Mouse (Mus musculus) liver, postnatal 0 days (tissue): ENCODE results near the gene Mcu. TPM values are rescaled to one million over a fixed set of nuclear protein-coding genes. Genes with fewer than 3 reads are reported as not detected.
A peak's percentile ranks its signal among the peaks of the same experiment; 100 is the strongest.

Experiments
- ATAC-seq: fragments of 200-750 bp; cut with Nextera tagmentation; 2 replicates; pipeline ENCODE4 v1.8.0; 2017; ENCODE audit warnings: mild to moderate bottlenecking, moderate library complexity
- DNase-seq: peaks from one replicate; pipeline ENCODE4 v3.0.0-alpha.2; 2016
- H3K27ac ChIP-seq: fragments of 300-500 bp; sonication (generic); 2 replicates; pipeline ENCODE4 v1.5.1; 2014; ENCODE audit warnings: antibody characterized with exemption, moderate library complexity, mild to moderate bottlenecking, low read depth
- H3K27me3 ChIP-seq: fragments of 300-500 bp; sonication (generic); 2 replicates; pipeline ENCODE4 v1.6.1; 2014; ENCODE audit warnings: low read length, control low read depth, mixed read lengths; ENCODE audit not compliant: insufficient read depth
- H3K36me3 ChIP-seq: fragments of 300-500 bp; sonication (generic); replicated peaks from 2 replicates; pipeline ENCODE4 v1.6.1; 2014; ENCODE audit warnings: mild to moderate bottlenecking, control low read depth, low read length, moderate library complexity, mixed read lengths; ENCODE audit not compliant: insufficient read depth
- H3K4me1 ChIP-seq: fragments of 300-500 bp; sonication (generic); 2 replicates; pipeline ENCODE4 v1.6.1; 2014; ENCODE audit warnings: antibody characterized with exemption, mild to moderate bottlenecking, control low read depth; ENCODE audit not compliant: insufficient read depth
- H3K4me2 ChIP-seq: fragments of 300-500 bp; sonication (generic); 2 replicates; pipeline ENCODE4 v1.6.1; 2014; ENCODE audit warnings: low read depth, mild to moderate bottlenecking, low read length, moderate library complexity, mixed read lengths
- H3K4me3 ChIP-seq: fragments of 300-500 bp; sonication (generic); 2 replicates; pipeline ENCODE4 v1.5.1; 2014; ENCODE audit warnings: low read depth, low read length
- H3K9ac ChIP-seq: fragments of 300-500 bp; sonication (generic); replicated peaks from 2 replicates; pipeline ENCODE4 v1.6.1; 2014; ENCODE audit warnings: mild to moderate bottlenecking, moderate library complexity
- H3K9me3 ChIP-seq: fragments of 300-500 bp; sonication (generic); 2 replicates; pipeline ENCODE4 v1.6.1; 2016; ENCODE audit warnings: mild to moderate bottlenecking, control low read depth, low read length, mixed read lengths
- CTCF ChIP-seq: sonication (generic); IDR thresholded peaks from 2 replicates; pipeline ENCODE4 v1.5.1; 2016; ENCODE audit warnings: antibody characterized with exemption, low read depth
- EP300 ChIP-seq: IDR thresholded peaks from 2 replicates; pipeline ENCODE4 v1.6.1; 2016; ENCODE audit warnings: antibody characterized with exemption, low read depth, mild to moderate bottlenecking
- WGBS: fragments of 180-500 bp; shearing (Covaris S2); extraction: QIAGEN DNeasy Blood & Tissue Kit; methylation state at CpG from one replicate; pipeline ENCODE4 v1.1.7; 2014; ENCODE audit not compliant: insufficient replicate concordance; 5-methylcytosine and 5-hydroxymethylcytosine counted together
- polyA plus RNA-seq: library from polyadenylated mRNA; unstranded; fragments of >200 nt; fragmentation: Nextera tagmentation; extraction: Ambion mirVana; gene quantifications from 2 replicates; pipeline ENCODE4 v1.2.1, GENCODE M21; 2015

Gene Mcu
- polyA plus RNA-seq, 1 experiment from 2014 or later, result 13.5 TPM

- H3K4me3 ChIP-seq, result no peak overlapping the region
- H3K9ac ChIP-seq, result no peak overlapping the region
- ATAC-seq, result no peak
- no peaks in the 10 kb centered on the region for H3K27me3 ChIP-seq
- no peaks in the 10 kb centered on the region for H3K9me3 ChIP-seq
- H3K27ac ChIP-seq, result no peak overlapping the region
- no peak for DNase-seq
- H3K4me2 ChIP-seq, result no peak overlapping the region
- WGBS, result 81% methylated on average over 12 of the region's 12 CpGs
- TF ChIP-seq CTCF (no peak), EP300 (no peak)
- no peaks in the 10 kb centered on the region for H3K36me3 ChIP-seq
- H3K4me1 ChIP-seq, result peaks cover 8% of the 10 kb centered on the region
Measured at GRCm38 (mm10) chr10:59438651-59439050, 177.8 kb downstream of the Mcu start.

- DNase-seq (no peak), ATAC-seq (no peak)
- Histone ChIP-seq H3K27ac (no peak overlapping the region), H3K9me3 (no peaks in the 10 kb centered on the region), H3K9ac (no peak overlapping the region), H3K4me2 (no peak overlapping the region), H3K4me3 (no peak overlapping the region), H3K27me3 (no peaks in the 10 kb centered on the region), H3K4me1 (peaks cover 12% of the 10 kb centered on the region), H3K36me3 (no peaks in the 10 kb centered on the region)
- TF ChIP-seq EP300, result no peak
- TF ChIP-seq CTCF, result no peak
- 89% methylated on average over 18 of the region's 18 CpGs for WGBS
Measured at GRCm38 (mm10) chr10:59435746-59436145, 180.7 kb downstream of the Mcu start.

- Histone ChIP-seq H3K9me3 (no peaks in the 10 kb centered on the region), H3K4me3 (no peak overlapping the region), H3K4me2 (no peak overlapping the region), H3K4me1 (peaks cover 9% of the 10 kb centered on the region), H3K27ac (no peak overlapping the region), H3K9ac (no peak overlapping the region), H3K36me3 (no peaks in the 10 kb centered on the region), H3K27me3 (no peaks in the 10 kb centered on the region)
- DNase-seq (no peak), ATAC-seq (peak; percentile 53)
- no peak for TF ChIP-seq CTCF
- TF ChIP-seq EP300, result peak; percentile 56; the same call in 1 of the 2 replicates
- WGBS, result 19% methylated on average over 6 of the region's 6 CpGs
Measured at GRCm38 (mm10) chr10:59430701-59431218, 185.7 kb downstream of the Mcu start.

GRCm38 (mm10) chr10:59429448-59430135, 186.9 kb downstream of the Mcu start:
- Histone ChIP-seq H3K9ac (no peak overlapping the region), H3K27ac (no peak overlapping the region), H3K36me3 (no peaks in the 10 kb centered on the region), H3K4me2 (no peak overlapping the region), H3K27me3 (no peaks in the 10 kb centered on the region), H3K4me3 (no peak overlapping the region), H3K9me3 (no peaks in the 10 kb centered on the region), H3K4me1 (peaks cover 9% of the 10 kb centered on the region)
- no peak for TF ChIP-seq EP300
- no peak for ATAC-seq
- WGBS, result 68% methylated on average over 16 of the region's 16 CpGs
- DNase-seq, result no peak

GRCm38 (mm10) chr10:59426371-59426770, 190.1 kb downstream of the Mcu start:
- Histone ChIP-seq H3K4me3 (no peak overlapping the region), H3K36me3 (peaks cover under 1% of the 10 kb centered on the region), H3K9ac (no peak overlapping the region), H3K4me2 (no peak overlapping the region), H3K27me3 (no peaks in the 10 kb centered on the region), H3K9me3 (no peaks in the 10 kb centered on the region), H3K27ac (no peak overlapping the region), H3K4me1 (peaks cover 8% of the 10 kb centered on the region; the same call in 1 of the 2 replicates)
- TF ChIP-seq EP300, result no peak
- no peak for TF ChIP-seq CTCF
- no peak for DNase-seq
- no peak for ATAC-seq
- 78% methylated on average over 4 of the region's 4 CpGs for WGBS

GRCm38 (mm10) chr10:59425369-59425768, 191.1 kb downstream of the Mcu start:
- H3K4me3 ChIP-seq, result no peak overlapping the region
- no peak for DNase-seq
- TF ChIP-seq EP300, result no peak
- TF ChIP-seq CTCF, result no peak
- H3K9me3 ChIP-seq, result no peaks in the 10 kb centered on the region
- H3K4me1 ChIP-seq, result 0 out of 2 replicates have a peak, but pooled peaks cover 5% of the 10 kb centered on the region
- peaks cover 4% of the 10 kb centered on the region for H3K36me3 ChIP-seq
- no peak overlapping the region for H3K4me2 ChIP-seq
- no peak for ATAC-seq
- no peaks in the 10 kb centered on the region for H3K27me3 ChIP-seq
- no peak overlapping the region for H3K9ac ChIP-seq
- 82% methylated on average over 7 of the region's 7 CpGs for WGBS
- no peak overlapping the region for H3K27ac ChIP-seq
